Mouse (Mus musculus): Measurements from ENCODE around the gene Sntg2.

DNA sequence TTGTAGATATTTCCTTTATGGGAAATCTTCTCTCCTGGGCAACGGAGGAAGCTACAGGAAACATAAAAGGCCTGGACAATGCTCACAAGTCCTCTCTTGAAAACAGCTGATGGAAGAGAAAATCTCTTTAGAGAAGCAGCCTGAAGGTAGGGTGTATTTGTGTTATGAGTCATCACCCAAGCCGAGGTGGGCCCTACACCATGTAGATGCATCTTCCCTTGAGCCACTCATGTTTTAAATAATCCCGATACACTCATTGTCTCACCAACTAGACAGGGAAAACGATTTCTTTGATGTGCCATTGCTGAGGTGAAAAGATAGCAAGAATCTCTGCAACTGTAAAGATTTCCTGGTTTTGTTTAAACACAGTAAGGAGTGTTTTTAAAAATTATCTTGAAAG lies 89.4 kb downstream of the Sntg2 start:
- TF ChIP-seq NELFE (IDR thresholded peaks at IDR 0.05; ENCODE audit: low read depth, low read length), result no peak
- no peak for TF ChIP-seq SIN3A (IDR thresholded peaks at IDR 0.05; ENCODE audit: low read length)
- TF ChIP-seq CTCF (conservative IDR thresholded peaks at IDR 0.05 in 1 of 2, IDR thresholded peaks at IDR 0.05 in 1 of 2; ENCODE audit: low read depth in 2 of 2, low read length in 2 of 2), result no peak

All from CH12.LX (cell line).